Mouse (Mus musculus) ES-Bruce4 (cell line): Measurements from ENCODE around the gene Hist1h2bp. TPM values are rescaled to one million over a fixed set of nuclear protein-coding genes. Genes with fewer than 3 reads are reported as not detected.
"Not testable (repeated sequence)": the region's sequence is repeated elsewhere in the genome, so short reads cannot be mapped to it uniquely, and the experiment has no call there.

Experiments used
- H3K27ac ChIP-seq: 2 replicates; pipeline ENCODE4 v1.5.1; 2012; ENCODE audit warnings: low read length, inconsistent platforms; ENCODE audit not compliant: insufficient read depth
- H3K27me3 ChIP-seq: 2 replicates; pipeline ENCODE4 v1.6.1; 2012; ENCODE audit warnings: mild to moderate bottlenecking, low read length, inconsistent platforms; ENCODE audit not compliant: control insufficient read depth, poor library complexity, insufficient read depth, severe bottlenecking
- H3K36me3 ChIP-seq: 2 replicates; pipeline ENCODE4 v1.6.1; 2012; ENCODE audit warnings: inconsistent platforms, mild to moderate bottlenecking, low read length, moderate library complexity; ENCODE audit not compliant: control insufficient read depth, poor library complexity, insufficient read depth, severe bottlenecking
- H3K4me1 ChIP-seq: one replicate; pipeline ENCODE4 v1.8.1; 2011; ENCODE audit warnings: low read length; ENCODE audit not compliant: control insufficient read depth, insufficient read depth
- H3K4me3 ChIP-seq: 2 replicates; pipeline ENCODE4 v1.5.1; 2011; ENCODE audit warnings: low read depth, mild to moderate bottlenecking, low read length
- H3K9ac ChIP-seq: 2 replicates; pipeline ENCODE4 v1.6.1; 2012; ENCODE audit warnings: low read depth, mild to moderate bottlenecking, inconsistent platforms; ENCODE audit not compliant: poor library complexity, severe bottlenecking
- H3K9me3 ChIP-seq: replicated peaks from 2 replicates; pipeline ENCODE4 v1.6.1; 2012; ENCODE audit warnings: mild to moderate bottlenecking, low read length, inconsistent platforms; ENCODE audit not compliant: control insufficient read depth, poor library complexity, insufficient read depth, severe bottlenecking
- CTCF ChIP-seq: IDR thresholded peaks from one replicate; pipeline ENCODE4 v1.8.1; 2011; ENCODE audit warnings: low read depth, low read length
- EP300 ChIP-seq: IDR thresholded peaks from 2 replicates; pipeline ENCODE4 v1.6.1; 2011; ENCODE audit warnings: low read depth, low read length; ENCODE audit not compliant: insufficient read depth
- POLR2A ChIP-seq: IDR thresholded peaks from one replicate; pipeline ENCODE4 v1.8.1; 2011; ENCODE audit warnings: low read length; ENCODE audit not compliant: insufficient read depth
- polyA plus RNA-seq: library from polyadenylated mRNA; stranded (reverse); fragments of >200 nt; gene quantifications from 2 replicates; pipeline ENCODE4 v1.2.4, GENCODE M21; 2011; ENCODE audit warnings: low read depth; ENCODE audit not compliant: missing spikeins, insufficient read depth, insufficient read length

Hist1h2bp gene
- polyA plus RNA-seq, 1 experiment: 2.5 TPM

DNA sequence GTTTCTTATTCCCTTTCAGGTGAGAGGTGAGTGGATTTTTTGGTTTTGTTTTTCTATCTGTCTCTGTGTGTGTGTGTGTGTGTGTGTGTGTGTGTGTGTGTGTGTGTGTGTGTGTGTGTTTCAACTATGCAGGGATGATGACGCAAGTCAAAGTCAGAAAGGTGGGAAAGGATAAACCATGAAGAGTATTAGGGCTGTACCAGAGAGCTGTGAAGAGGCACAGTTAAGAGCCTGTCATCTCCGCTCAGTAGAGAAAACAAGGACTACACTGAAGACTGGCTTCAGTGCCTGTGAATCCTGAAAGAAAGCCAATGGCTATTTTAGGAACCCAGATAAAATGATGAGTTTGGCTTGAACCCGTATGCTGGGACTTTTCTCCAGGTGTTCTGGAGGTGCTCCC, 35.4 kb upstream of the Hist1h2bp start:
- Histone ChIP-seq H3K9me3 (no peaks in the 10 kb centered on the region), H3K9ac (peak overlapping the region; percentile 73; the same call in 1 of the 2 replicates), H3K36me3 (peaks cover 5% of the 10 kb centered on the region), H3K4me1 (no peaks in the 10 kb centered on the region), H3K4me3 (no peak overlapping the region), H3K27ac (no peak overlapping the region; the same call in 1 of the 2 replicates), H3K27me3 (no peaks in the 10 kb centered on the region)
- TF ChIP-seq CTCF (no peak), POLR2A (no peak), EP300 (no peak)

DNA sequence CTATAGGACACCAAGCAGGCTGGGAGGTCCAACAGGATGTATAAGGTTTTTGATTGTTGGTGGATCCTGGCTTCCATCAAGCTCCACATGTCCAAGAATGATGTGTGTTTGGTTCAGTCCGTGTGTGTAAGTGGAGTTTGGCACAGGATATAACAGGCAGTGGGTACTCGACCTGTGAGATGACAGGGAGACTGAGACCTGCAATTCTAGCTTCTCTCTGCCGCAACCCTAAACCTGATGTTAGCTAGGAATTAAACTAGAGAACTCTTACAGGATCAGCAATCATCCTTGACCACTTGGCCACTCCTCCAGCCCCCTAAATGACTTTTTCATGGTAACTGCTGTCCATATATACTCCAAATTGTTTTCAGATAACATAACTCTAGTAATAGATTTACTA, 34.9 kb upstream of the Hist1h2bp start:
- no peaks in the 10 kb centered on the region for H3K4me1 ChIP-seq
- H3K27ac ChIP-seq: peak overlapping the region; percentile 61
- peak overlapping the region; percentile 12; the same call in 1 of the 2 replicates for H3K4me3 ChIP-seq
- H3K9ac ChIP-seq: peak overlapping the region; percentile 73
- TF ChIP-seq CTCF: no peak
- no peak for TF ChIP-seq EP300
- TF ChIP-seq POLR2A: no peak
- no peaks in the 10 kb centered on the region for H3K9me3 ChIP-seq
- no peaks in the 10 kb centered on the region for H3K27me3 ChIP-seq
- H3K36me3 ChIP-seq: peaks cover 5% of the 10 kb centered on the region

DNA sequence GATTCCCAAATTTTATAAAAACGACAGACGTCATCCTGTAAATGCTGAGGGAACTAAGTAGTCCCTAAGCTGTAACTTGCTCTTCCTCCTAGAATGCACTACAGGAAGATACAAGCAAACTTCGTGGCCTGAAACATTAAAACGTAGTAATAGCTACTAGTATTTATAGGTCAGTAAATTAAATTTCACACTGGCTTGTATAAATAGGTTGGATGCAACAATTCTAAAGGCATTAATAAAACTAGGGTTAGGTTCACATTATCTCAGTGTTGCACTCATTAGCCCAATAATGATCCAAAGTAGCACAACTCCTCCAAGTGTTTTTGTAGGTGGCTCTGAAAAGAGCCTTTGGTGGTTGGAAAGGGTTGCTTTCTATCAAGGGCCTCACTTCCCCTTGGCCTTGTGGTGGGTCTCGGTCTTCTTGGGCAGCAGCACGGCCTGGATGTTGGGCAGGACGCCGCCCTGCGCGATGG, 34.2 kb upstream of the Hist1h2bp start:
- Histone ChIP-seq H3K9me3 (no peaks in the 10 kb centered on the region), H3K4me3 (peak overlapping the region; percentile 74), H3K27ac (peak overlapping the region; percentile 84), H3K4me1 (no peaks in the 10 kb centered on the region), H3K27me3 (no peaks in the 10 kb centered on the region), H3K36me3 (peaks cover 5% of the 10 kb centered on the region), H3K9ac (peak overlapping the region; percentile 73)
- TF ChIP-seq EP300 (no peak), CTCF (no peak), POLR2A (no peak)

DNA sequence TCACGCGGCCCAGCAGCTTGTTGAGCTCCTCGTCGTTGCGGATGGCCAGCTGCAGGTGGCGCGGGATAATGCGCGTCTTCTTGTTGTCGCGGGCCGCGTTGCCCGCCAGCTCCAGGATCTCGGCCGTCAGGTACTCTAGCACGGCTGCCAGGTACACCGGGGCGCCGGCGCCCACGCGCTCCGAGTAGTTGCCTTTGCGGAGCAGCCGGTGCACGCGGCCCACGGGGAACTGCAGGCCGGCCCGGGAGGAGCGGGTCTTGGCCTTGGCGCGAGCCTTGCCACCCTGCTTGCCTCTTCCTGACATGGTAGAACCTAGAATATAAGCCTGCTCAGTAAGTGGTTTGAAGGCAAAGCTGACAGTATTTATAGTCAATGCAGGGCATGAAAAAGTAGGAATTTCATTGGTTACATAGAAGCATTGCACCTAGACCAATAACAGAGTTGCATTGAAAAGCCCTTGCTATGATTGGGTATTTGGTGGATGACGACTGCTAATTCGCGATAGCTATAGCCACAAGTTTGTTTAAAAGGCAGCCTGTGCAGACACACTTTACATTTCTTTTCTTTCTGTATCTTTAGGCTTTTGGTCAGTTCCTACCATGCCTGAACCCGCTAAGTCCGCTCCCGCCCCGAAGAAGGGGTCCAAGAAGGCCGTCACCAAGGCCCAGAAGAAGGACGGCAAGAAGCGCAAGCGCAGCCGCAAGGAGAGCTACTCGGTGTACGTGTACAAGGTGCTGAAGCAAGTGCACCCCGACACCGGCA, 33.6 kb upstream of the Hist1h2bp start, which contains the start of the genes Hist1h2ak and Hist1h2bn:
Gene Hist1h2ak (minus strand): TSS at position 304 of the 762 bp plus-strand sequence.
Gene Hist1h2bn (plus strand): TSS at position 600 of the 762 bp plus-strand sequence.
- H3K27ac ChIP-seq: peak within 1 kb of the TSS; percentile 84
- not testable (repeated sequence) for H3K36me3 ChIP-seq, H3K9me3 ChIP-seq, H3K4me1 ChIP-seq, H3K27me3 ChIP-seq
- peak; percentile 71 for TF ChIP-seq POLR2A
- H3K4me3 ChIP-seq: peak within 1 kb of the TSS; percentile 74
- peak within 1 kb of the TSS; percentile 90 for H3K9ac ChIP-seq

DNA sequence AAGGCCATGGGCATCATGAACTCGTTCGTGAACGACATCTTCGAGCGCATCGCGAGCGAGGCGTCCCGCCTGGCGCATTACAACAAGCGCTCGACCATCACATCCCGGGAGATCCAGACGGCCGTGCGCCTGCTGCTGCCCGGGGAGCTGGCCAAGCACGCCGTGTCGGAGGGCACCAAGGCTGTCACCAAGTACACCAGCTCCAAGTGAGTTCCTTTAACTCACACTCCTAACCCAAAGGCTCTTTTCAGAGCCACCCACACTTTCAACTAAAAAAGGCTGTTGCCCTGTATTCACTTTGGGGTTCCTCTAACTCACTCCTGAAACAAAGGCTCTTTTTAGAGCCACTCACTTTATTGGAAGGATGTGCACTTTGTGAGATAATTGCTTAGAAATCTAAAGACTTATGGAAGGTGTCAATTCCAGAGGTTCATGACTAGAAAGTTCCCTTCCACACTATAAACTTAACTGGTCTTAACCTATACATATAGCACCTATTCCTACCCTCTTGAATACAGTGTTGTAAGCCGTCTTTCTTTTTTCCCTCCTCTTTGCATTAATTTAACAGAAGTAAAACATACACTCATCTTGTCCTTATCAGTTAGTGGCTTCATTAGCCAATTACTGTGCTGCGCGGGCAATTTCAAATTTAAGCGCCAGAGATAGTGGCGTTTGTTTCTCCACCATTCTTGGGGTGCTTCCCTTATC, 32.8 kb upstream of the Hist1h2bp start:
- H3K36me3 ChIP-seq, H3K4me1 ChIP-seq, H3K27me3 ChIP-seq, H3K9me3 ChIP-seq: not testable (repeated sequence)
- Histone ChIP-seq H3K9ac (peak overlapping the region; percentile 90), H3K4me3 (peak overlapping the region; percentile 60), H3K27ac (peak overlapping the region; percentile 80)

DNA sequence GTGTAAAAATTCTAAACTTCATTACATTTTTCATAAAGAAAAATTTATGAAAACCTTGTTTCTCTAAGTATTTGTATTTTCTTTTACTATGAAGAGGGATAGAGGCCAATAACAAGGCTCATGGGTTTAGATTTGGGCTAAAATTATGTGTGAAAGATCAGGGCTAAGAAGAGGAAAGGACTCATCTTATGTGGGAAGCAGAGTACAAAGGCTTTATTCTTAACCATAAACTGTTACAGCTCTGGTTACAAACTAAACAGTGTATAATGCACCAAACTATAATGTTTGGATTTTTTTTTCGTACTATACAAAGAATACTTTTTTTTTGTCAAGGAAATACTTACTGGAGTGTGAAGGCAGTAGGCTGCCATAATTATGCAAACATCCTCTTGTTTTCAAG, 31.6 kb upstream of the Hist1h2bp start:
- H3K9ac ChIP-seq: no peak overlapping the region
- TF ChIP-seq EP300 (no peak), POLR2A (no peak), CTCF (no peak)
- H3K27me3 ChIP-seq: no peaks in the 10 kb centered on the region
- H3K4me1 ChIP-seq: no peaks in the 10 kb centered on the region
- H3K36me3 ChIP-seq: no peaks in the 10 kb centered on the region
- H3K9me3 ChIP-seq: no peaks in the 10 kb centered on the region
- no peak overlapping the region for H3K4me3 ChIP-seq
- H3K27ac ChIP-seq: no peak overlapping the region
